Mouse (Mus musculus) thymus, postnatal 14 days (tissue): ENCODE data around the gene Pogk.

Experiments
- DNase-seq: peaks from one replicate; pipeline ENCODE4 v3.0.0; 2021

Pogk gene

DNA sequence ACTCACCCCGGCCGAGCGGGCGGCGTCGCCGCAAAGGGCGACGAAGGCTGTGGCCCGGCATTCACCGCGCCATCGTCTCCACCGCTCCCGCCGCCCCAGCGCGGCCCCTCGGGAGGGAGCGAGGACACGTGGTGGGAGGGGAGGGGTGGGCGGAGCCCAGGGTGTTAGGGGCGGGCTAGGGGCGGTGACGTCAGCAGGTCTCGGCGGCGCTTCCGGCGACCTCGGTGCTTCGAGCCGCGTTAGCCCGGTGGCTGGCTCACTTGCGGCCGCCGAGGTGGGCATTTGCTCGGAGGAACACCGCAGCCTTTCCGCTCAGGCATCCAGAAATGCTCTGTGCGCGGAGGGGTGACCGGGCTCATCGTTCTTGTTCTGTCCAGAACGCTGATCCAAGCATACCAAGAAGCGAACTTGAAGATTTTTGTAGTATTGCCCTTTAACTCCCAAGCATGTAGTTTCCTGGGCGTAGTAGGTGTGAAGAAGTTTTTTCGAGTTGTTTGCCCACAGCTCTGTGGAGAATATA is at the start of gene Pogk:
Gene Pogk (minus strand): TSS at position 163 of the 520 bp plus-strand sequence.
- peak; percentile 90 for DNase-seq

DNA sequence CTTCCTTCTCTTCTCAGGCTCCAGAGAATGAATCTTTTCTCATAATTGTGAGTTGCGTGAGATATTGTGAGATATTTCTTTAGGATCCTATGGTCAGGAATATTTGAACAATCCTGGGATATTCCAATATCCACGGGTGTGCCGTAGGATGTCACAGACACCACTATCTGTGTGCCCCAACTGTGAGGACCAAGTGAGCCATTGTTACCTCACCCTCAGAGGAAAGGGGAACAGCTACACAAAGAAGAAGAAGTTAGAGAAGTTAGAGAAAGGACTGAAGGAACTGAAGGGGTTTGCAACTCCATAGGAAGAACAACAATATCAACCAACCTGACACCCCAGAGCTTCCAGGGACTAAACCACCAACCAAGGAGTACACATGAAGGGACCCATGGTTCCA is 32.3 kb upstream of the Pogk start:
- no peak for DNase-seq

DNA sequence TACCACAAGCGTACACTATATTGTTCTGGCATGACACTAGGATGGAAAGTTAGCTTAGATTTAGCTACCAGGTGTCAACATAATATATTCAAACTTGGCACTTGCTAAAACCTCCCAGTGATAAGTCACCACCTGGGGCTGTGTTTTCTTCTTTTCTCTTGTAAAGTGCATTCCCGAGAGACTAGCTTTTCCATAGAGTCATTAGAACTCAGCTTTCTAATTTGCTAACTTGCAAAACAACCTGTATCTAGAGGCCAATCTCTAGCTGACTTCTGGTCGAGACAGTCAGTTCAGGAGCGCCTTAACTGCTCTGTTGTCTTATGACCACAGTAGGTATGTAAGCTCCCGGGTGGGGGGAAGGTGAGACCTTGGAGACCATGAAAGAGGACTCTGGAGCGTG is 29.8 kb upstream of the Pogk start:
- no peak for DNase-seq

DNA sequence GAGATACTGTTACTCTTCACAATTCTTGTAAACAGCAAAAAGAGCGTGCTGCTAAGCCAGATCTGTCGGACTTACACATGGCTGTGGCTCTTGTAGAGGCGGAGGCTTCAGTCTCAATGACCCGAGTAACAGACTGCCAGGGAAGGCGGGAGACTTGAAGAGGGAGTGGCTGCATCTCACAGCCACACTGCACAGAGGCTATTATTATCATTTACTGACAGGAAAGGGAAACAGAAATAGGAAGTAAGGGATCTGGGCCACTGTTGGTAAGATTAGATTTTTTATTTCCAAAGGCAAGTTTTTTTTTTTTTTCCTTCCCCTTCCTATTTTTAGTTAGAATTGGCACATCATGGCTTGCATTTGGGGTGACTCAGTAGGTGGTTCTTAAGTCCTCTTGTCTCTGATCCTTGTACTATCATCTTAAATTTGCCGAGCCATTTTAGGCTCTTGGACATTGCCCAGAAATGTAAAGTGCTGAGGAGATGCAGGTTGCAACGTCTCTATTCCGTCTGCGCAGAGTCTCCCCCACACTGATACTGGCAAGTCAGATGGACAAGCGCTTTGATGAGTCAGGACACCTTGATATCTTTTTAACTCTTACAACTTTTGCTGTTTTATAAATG is 20.3 kb upstream of the Pogk start:
- no peak for DNase-seq

DNA sequence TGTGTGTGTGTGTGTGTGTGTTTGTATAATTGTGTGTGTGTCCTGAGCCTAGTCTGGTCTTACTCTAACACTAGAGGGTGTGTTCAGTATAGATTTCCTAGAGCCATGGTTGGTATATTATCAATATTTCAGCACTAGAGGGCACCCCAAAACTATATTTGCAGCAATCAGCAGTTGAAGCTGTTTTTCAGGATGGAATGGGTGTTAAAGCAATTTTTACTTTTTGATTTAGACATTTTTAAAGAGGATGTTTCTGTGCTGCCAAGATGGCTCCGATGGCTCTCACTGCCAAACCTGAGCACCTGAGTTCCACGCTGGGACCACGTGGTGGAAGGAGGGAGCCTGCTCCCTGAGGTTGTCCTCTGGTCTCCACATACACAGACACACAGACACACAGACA is 19.4 kb upstream of the Pogk start:
- DNase-seq: no peak

DNA sequence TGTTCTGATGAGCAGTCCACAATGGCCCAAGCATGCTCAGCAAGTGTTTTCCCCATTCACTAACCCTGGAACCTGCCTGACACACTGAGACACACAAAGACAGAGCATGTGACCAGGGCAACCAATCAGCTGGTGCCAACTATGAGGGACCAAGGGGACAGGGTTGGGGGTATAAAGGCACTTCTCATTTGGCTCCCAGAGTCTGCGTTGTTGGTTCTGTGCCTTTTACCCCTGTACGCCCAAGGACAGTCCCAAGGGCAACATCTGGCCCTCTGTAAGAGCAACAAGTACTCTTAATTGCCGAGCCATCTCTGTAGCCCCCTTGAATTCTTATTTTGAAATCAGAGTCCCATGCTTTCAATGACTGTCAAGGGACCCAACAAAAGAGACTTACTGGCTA is 2.6 kb upstream of the Pogk start:
- no peak for DNase-seq

DNA sequence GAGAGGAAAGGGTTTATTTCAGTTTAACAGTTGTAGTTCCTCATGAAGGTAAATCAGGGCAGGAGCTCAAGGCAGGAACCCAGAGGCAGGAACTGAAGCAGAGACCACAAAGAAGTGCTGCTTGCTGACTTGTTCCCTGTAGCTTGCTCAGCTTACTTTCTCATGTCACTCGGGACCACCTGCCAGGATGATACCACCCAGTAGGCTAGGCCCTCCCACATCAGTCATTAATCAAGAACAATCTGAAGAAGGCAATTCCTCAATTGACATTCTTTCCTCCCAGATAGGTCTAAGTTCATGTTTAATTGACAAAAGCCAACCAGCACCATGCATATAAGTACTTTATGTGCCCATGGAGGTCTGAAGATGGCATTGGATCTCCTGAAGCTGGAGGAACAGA is 1.9 kb upstream of the Pogk start:
- DNase-seq: no peak

DNA sequence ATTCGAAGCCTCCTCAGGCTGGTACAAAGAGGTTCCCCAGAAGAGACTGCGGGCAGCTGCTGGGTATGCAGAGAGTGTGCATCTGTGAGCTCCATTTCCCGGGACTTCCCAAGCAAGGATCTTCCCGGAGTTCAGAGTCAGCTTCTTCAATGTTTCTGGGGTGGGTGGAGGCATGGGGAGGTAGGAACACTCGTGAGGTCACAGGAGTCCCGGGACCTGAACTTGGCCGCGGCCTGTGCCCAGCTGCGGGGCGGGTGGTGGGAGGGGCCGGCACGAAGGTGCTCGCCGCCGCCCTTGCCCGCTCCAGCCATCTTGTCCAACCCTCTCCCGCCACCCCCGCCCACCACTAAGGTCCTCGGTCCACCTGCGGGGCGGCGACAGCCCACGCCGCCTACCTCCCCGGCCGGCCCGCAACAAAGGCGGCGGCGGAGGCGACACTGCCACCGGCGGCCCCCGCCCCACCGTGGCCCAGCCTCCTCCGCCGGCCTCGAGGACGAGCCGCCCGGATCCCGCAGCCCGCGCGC is 424 bp downstream of the Pogk start:
- DNase-seq: no peak

DNA sequence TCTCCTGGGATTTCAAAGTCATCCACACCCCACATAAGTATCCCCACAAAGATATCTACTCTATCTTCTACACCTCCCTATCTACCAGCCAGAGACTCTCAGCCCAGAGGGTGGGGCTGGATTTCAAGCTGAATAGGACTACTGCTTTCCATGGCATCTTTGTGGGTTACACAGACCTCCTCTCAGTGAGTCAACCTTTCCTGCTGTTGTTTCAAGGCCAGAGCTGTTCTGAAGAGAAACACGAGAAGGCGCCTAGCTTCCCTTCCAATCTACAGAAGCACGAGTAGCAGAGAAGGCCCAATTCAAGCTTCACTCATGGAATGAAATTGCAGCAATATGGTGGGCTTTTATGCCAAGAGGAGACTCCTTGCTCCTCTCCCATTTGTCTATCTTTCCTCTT is 5.8 kb downstream of the Pogk start:
- no peak for DNase-seq

DNA sequence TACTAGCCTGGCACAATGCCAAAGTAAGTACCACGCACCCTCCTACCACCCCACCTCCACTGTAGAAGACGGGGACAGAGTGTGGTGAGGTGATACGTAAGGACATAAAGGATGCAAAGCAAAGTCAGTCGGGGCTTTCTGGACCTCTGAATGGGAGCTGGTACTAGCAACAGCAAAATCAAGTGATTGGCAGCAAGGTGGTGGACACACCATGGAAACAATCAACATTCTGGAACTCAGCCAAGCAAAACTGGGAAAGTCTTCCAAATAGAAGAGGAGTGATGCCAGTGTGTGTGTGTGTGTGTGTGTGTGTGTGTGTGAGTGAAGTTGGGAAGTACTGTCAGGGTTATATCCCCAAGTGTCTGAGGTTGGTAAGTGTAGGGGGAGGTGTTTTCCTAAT is 7.7 kb downstream of the Pogk start:
- DNase-seq: no peak

DNA sequence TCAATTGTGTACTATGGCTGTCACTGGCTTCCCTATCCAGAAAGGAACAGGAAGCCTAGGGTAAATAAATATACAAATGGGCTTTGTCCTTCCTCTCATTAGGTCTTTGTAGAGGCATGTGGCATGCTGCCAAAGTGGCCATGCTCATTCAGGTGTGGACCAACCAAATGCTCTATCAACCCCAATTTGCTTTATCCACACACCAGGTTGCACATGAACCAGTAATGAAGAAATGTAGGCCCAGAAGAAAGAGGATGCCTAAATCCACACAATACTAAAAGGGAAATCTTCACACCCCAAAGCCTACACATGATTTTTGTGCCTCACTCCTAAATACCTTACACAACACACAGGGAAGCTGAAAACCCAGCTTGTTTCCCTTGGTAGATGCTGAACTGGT is 8.2 kb downstream of the Pogk start:
- no peak for DNase-seq

DNA sequence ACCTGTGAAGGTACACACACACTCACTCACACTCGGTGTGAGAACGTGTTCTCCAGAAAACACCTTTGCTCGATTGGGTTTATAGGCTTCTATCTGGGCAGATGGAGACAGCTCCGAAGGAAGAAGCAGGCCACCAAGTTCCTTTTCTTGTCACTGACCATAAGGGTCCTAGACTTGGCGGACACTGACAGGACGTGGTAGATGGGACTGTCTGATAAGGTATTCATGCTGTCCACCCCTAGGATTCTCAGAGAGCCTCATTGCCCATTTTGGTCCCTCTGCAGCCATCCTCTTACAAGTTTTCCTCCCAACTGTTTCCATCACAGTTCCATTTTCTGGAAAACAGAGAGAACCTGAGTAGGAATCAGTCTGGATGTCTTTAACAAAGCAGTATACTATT is 13.3 kb downstream of the Pogk start:
- DNase-seq: no peak

DNA sequence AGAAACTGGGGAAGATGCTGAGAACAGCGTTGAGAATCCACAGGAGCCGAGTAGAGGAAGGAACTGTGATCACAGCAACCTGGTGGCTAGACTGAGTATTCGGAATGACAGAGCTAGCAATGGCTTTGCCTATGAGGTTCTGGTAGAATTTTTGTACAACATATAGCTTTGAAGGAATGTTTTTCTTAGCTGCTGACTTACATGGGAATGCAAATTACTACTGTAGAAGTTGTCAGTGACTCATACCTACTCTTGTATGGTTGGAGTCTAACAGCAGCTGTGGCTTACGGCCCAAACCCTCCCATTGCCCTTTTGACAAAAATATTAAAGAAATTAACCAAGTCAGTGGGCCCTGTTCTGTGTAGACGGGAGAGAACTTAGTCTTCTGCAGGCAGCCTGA is 14.0 kb downstream of the Pogk start:
- DNase-seq: no peak

DNA sequence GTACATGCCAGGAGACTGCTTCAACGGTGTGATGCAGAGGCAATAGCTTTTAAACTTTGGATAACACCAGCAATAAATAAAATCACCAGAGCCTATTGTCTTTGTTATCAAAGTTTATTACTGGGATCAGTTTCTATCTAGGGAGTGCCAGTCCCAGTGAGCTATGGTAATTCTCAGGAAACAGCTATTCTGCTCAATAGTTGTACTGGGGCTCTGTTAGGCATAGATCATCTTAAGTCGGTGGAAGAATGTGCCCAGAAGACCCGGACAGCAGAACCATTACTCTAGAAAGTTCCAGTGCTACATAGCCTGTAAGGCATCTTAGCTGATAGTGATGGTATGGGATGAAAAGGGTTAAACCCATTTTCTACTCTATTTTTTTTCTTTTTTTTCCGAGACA is 14.9 kb downstream of the Pogk start:
- no peak for DNase-seq

DNA sequence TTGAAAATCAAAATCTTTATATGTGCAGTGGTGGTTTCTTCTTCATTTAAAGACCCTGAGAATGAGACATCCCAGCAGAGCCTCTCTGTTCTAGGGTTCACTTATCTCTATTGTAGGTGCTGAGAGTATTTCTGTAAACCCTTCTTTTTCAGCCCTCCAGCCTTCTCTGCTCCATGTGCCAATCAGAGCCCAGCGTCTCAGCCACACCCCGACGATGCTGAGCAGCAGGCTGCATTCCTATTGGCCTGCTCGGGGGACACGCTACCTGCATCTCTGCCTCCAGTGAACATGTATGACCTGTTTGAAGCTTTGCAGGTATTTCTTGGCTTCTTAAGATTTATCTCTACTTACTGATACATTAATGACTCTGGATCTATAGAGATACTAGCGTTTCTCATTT is 18.0 kb downstream of the Pogk start:
- no peak for DNase-seq

DNA sequence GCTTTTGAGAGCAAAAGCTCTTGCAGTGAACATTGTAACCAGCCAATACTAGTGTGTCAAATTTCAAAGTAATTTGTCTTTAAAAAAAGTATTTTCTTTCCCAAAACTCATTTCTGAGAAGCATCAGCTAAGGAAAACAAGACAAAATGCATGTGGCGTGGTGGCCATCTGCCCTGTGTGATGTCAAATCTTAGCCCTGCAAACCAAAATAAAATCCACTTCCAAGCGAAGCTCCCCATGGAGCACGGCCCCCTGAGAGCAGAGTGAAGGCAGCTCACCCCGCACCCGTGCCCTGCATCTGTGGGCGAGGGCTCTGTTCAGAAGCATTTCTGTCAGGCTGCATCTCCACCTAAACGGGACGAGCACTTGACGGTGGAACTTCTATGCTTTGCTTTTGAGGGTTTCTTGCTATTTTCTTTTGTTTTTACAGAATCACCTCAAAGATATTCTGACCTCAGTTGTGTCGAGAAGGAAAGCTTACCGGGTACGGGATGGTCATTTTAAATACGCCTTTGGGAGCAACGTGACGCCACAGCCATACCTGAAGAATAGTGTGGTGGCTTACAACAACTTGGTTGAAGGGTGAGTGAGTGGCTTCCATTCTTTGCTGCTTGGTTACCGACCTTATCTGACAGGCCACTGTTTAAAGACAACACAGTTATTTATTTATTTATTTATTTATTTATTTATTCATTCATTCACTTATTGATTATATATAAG is 20.1 kb downstream of the Pogk start:
- DNase-seq: no peak

DNA sequence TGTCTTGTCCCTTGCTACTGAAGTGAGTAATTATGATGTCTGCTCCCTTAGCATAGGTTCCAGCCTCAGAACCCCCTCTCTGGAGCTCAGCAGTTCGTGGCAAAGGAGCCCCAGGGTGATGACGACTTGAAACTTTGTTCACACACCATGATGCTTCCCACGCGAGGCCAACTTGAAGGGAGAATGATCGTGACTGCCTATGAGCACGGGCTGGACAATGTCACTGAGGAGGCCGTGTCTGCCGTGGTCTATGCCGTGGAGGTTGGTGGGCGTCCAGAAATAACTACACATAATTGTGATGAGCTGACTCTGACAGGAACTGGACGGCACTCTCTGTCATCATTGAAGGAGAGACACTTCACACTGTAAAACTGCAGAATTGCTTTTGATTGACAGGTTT is 21.2 kb downstream of the Pogk start:
- DNase-seq: no peak

DNA sequence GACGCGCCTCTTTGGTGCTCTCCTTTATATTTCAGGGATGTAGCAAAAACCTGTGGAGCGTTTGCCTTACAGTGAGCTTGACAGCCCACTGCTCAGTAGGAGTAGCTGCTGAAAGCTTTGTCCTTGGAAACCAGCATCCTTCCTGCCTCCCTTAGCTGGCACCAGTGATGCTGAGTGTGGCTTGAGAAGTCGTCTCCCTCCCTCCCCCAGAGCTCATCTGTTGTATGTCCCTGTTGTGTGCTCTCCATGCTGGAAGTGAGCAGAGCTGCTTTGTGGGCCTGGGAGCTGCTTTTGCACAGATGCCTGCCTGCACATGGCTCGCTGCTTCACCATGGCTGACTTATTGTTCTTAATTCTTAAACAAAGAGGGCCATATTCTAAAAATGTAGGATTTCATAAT is 24.2 kb downstream of the Pogk start:
- DNase-seq: no peak

DNA sequence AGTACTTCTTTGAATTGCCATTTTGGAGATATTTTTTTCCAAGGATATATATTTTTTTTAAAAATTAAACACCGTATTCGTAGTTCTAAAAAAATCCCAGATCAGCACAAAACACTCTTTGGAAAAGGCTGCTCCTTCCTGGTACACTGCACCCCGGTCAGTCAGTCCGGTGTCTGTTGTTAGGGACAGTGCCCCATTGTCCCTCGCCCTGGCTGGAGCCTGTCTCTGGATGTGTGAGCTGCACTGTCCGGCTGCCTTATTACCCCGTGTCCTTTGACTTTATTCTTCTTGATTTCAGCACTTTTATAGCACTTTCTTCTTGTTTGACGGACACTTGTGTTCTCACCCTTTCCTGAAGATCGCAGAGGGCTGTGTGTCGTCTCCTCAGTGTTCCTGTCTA is 25.0 kb downstream of the Pogk start:
- no peak for DNase-seq

DNA sequence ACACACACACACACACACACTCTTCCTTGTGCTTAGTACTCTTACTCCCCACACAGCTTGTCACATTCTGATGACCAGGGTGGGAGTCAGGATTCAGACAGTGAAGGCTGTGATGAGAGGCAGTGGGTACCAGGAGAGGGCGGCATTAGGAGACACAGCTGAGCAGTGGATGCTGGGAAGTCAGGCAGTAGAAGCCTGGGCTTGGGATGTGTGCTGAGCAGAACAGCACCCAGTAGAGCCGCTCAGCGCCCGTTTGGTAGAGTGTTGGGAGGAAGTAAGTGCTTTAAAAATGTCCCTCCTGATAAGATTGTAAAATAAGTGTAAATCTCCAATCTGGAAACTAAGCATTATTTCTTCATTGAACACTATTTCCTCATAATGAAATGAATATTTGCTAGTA is 27.0 kb downstream of the Pogk start:
- no peak for DNase-seq

DNA sequence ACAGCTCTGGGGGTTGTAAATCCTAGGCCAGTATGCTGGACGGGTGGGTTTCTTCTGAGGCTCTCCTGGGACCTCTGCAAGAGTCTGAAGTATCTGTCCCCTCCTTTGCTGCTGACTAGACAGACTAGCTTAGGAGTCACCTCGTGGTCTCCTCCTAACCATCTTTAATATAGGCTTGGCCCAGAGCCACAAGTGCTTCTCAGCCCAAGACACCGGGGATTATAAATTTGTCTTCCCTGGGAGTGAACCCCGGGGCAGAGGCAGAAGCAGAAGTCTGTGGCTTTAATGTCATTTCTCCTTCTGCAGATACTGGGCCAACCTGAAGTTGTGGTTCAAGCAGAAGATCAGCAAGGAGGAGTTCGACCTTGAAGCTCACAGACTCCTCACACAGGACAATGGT is 27.8 kb downstream of the Pogk start:
- DNase-seq: no peak

DNA sequence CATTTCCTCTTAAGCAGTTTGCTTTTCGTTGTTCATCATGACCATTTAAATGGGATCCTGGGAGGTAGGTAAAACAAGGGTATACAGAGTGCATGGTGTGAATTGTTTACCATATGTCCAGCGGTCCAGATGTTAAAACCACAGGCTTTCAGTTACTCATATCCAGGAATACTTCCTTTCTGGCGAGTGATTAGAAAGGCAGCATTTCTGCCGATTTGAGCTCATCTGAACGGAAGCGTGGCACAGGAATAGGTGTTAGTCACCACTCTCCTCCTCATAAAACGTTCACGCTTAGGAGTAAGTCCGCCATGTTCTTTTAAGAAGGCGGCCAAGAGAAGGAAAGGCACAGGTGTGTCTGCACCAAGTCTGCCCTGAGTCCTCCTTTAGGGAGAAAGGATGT is 28.3 kb downstream of the Pogk start:
- DNase-seq: no peak

DNA sequence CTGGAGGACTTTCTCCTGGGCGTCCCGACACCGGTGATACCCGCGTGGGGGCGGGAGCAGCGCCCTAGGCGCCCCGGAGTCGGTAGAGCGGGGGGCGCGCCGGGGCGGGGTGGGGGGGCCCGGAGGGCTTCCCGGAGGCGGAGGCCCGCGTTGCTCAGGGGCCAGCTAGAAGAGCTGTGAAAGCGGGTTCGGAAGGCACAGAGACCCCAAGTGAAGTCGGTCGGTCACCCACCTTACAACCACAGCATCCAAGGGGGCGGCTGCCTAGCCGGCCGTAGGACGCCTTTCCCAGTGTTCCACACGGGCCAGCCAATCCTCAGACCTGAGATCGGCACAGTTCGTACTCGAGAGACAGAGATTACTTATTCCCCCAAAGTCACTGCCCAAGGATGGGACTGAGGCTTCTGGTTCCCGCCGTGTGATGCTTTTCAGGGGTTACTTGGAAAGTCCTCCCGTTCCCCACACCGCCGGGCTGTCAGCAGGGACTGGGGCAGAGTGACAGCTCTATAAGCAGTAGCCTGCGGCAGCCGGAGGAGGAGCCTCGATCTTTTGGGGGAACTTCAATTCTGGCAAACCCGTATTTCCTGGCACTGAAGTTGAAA is 29.9 kb downstream of the Pogk start:
- peak; percentile 79 for DNase-seq

DNA sequence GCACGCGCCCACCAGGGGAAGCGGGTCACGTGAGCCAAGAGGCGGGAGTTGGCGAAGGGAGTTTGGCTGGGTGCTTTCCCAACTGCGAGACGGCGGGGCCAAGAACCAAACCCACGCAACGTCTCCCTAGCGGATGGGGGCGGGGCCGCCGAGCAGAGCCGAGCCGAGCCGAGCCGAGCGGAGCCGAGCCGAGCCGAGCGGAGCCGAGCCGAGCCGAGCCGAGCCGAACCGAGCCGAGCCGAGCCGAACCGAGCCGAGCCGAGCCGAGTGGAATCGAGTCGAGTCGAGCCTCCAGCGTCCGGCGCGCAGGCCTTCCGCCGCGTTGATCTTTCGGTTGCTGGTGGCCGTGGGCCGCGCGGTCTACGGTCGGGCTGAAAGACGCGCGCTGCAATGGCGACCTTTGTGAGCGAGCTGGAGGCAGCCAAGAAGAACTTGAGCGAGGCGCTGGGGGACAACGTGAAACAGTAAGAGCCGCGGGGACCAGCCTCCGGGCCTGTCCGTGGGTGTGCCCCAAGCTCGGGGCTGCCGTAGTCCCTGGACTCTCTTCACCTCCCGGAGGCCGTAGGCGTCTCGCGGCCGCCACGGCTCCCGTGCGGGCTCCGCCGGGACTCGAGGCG is 30.5 kb downstream of the Pogk start, which contains the start of gene Tada1:
Gene Tada1 (plus strand): TSS at position 85 of the 617 bp plus-strand sequence.
- DNase-seq: peak; percentile 92
